ENCODE assay signal across 21 mouse cellular contexts in the genomic region with DNA sequence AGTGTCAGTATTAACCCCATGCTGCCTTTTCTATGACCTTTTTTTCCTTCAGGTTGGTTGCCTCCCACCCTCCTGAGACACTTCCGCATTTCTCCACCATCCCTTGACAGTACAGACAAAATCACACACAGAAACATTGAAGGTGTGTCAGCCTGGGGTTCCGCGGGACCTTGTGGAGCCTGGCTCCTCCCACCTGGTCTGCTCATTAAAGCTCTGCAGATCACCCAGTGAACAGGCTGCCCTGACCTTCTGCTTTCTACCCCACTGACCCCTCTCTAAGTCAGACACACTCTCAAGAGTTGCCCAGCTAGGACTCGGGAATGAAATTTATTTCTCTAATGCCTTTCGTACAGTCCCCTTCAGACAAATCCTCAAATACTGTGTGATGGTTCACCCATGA.
DNase-seq lines count a peak whose midpoint lies in the region; ATAC-seq lines count a peak whose summit lies in the region.
"Had no signal": no experiment of that assay in that cellular context is flagged by ENCODE, and none has a peak within 500 bp of the region (broad histone marks: within the 10 kb centered on the region; RNA-seq: fewer than 3 reads in every experiment).

No protein-coding gene starts in this region.

- no peak overlapping the region for H3K4me3 ChIP-seq in forebrain, embryonic 12.5 days (replicated peaks)
- no peak overlapping the region for H3K4me3 ChIP-seq in forebrain, embryonic 15.5 days
- H3K4me3 ChIP-seq in kidney, embryonic 14.5 days (ENCODE audit: low read length): no peak overlapping the region
- H3K4me3 ChIP-seq: embryonic facial prominence, embryonic 13.5 days; heart, adult 2 months; intestine, embryonic 15.5 days had no signal

- no peak overlapping the region for H3K27ac ChIP-seq in forebrain, embryonic 12.5 days
- no peak overlapping the region for H3K27ac ChIP-seq in forebrain, embryonic 15.5 days (replicated peaks)
- no peak overlapping the region for H3K27ac ChIP-seq in kidney, embryonic 14.5 days (ENCODE audit: low read depth, low read length)
- H3K27ac ChIP-seq: embryonic facial prominence, embryonic 13.5 days; heart, adult 2 months; intestine, embryonic 15.5 days had no signal

- peaks cover 3% of the 10 kb centered on the region; the same call in 1 of the 2 replicates for H3K4me1 ChIP-seq in forebrain, embryonic 12.5 days
- no peaks in the 10 kb centered on the region for H3K4me1 ChIP-seq in forebrain, embryonic 15.5 days
- no peaks in the 10 kb centered on the region for H3K4me1 ChIP-seq in kidney, embryonic 14.5 days (ENCODE audit: control insufficient read depth, insufficient read depth, low read length)
- H3K4me1 ChIP-seq: embryonic facial prominence, embryonic 13.5 days; intestine, embryonic 15.5 days had no signal

- H3K9me3 ChIP-seq in forebrain, embryonic 12.5 days: no peaks in the 10 kb centered on the region
- H3K9me3 ChIP-seq in forebrain, embryonic 15.5 days: no peaks in the 10 kb centered on the region
- no peaks in the 10 kb centered on the region for H3K9me3 ChIP-seq in kidney, embryonic 14.5 days (ENCODE audit: control insufficient read depth, low read length)
- H3K9me3 ChIP-seq: embryonic facial prominence, embryonic 13.5 days; G1E; intestine, embryonic 15.5 days had no signal

- WGBS in forebrain, embryonic 12.5 days: 59% methylated on average over 5 of the region's 5 CpGs
- 66% methylated on average over 5 of the region's 5 CpGs for WGBS in forebrain, embryonic 15.5 days
- 53% methylated on average over 5 of the region's 5 CpGs for WGBS in kidney, embryonic 14.5 days

- ATAC-seq in cerebellum, adult (ENCODE audit: insufficient number of reproducible peaks, low FRiP score, low TSS enrichment): 0 out of 2 replicates have a peak, but pooled peaks have one; percentile 34
- peak; percentile 58; the same call in 1 of the 2 replicates for ATAC-seq in forebrain, embryonic 12.5 days (ENCODE audit: low FRiP score)
- no peak for ATAC-seq in forebrain, embryonic 15.5 days (replicated peaks)
- peak; percentile 62; the same call in 1 of the 2 replicates for ATAC-seq in kidney, embryonic 14.5 days (ENCODE audit: low FRiP score, low TSS enrichment)
- ATAC-seq: CD4-positive, CD25-positive, alpha-beta regulatory T cell, adult 4 months; forebrain, embryonic 16.5 days; intestine, embryonic 15.5 days had no signal

- DNase-seq in cerebellum, postnatal 4 days (ENCODE audit: low spot score in 2 of 2): no peak
- no peak for DNase-seq in kidney, postnatal 25 days
- peak; percentile 28 for DNase-seq in retina, embryonic 14.5 days (ENCODE audit: low spot score)
- DNase-seq in retina, postnatal 1 day: no peak
- DNase-seq: adrenal gland, postnatal 10 days; B cell, adult 2 months; cerebellum, adult 11-12 months; cerebellum, adult 9-10 months; cerebellum, postnatal 25 days; gastrocnemius, postnatal 10 days; heart, adult 2 months had no signal

- H3K36me3 ChIP-seq in forebrain, embryonic 12.5 days (replicated peaks): no peaks in the 10 kb centered on the region
- no peaks in the 10 kb centered on the region for H3K36me3 ChIP-seq in forebrain, embryonic 15.5 days
- no peaks in the 10 kb centered on the region for H3K36me3 ChIP-seq in kidney, embryonic 14.5 days (ENCODE audit: control insufficient read depth, insufficient read depth, low read length)
- H3K36me3 ChIP-seq: embryonic facial prominence, embryonic 13.5 days; G1E; intestine, embryonic 15.5 days had no signal

- no peaks in the 10 kb centered on the region for H3K27me3 ChIP-seq in forebrain, embryonic 12.5 days
- H3K27me3 ChIP-seq in forebrain, embryonic 15.5 days: no peaks in the 10 kb centered on the region
- no peaks in the 10 kb centered on the region for H3K27me3 ChIP-seq in kidney, embryonic 14.5 days (ENCODE audit: control insufficient read depth, insufficient read depth, low read length)
- H3K27me3 ChIP-seq: embryonic facial prominence, embryonic 13.5 days; intestine, embryonic 15.5 days had no signal

- no peak overlapping the region for H3K9ac ChIP-seq in forebrain, embryonic 12.5 days
- H3K9ac ChIP-seq in forebrain, embryonic 15.5 days (replicated peaks): no peak overlapping the region
- H3K9ac ChIP-seq in kidney, embryonic 14.5 days (ENCODE audit: low read depth, low read length): no peak overlapping the region
- H3K9ac ChIP-seq: embryonic facial prominence, embryonic 13.5 days; intestine, embryonic 15.5 days had no signal

- no peak overlapping the region for H3K4me2 ChIP-seq in forebrain, embryonic 12.5 days
- H3K4me2 ChIP-seq in forebrain, embryonic 15.5 days (replicated peaks): no peak overlapping the region
- H3K4me2 ChIP-seq in kidney, embryonic 14.5 days (replicated peaks; ENCODE audit: low read depth, low read length): no peak overlapping the region
- H3K4me2 ChIP-seq: embryonic facial prominence, embryonic 13.5 days; heart, embryonic 11.5 days; intestine, embryonic 15.5 days had no signal
